Mouse (Mus musculus) stomach, embryonic 15.5 days (tissue): ENCODE measurements at regions not wholly inside any gene's neighbourhood (a gene's known extent, or its start where the extent isn't known, plus 50 kb on each side); places are given as distances from the start of the nearest gene placed in this dataset.

Source experiments
- ATAC-seq: fragments of 200-750 bp; cut with Nextera tagmentation; 2 replicates; pipeline ENCODE4 v1.8.0; 2017; ENCODE audit warnings: low read depth, moderate number of reproducible peaks, moderate TSS enrichment; ENCODE audit not compliant: insufficient read depth, low FRiP score
- H3K27ac ChIP-seq: fragments of 300-500 bp; sonication (generic); 2 replicates; pipeline ENCODE4 v1.5.1; 2015; ENCODE audit warnings: mild to moderate bottlenecking, inconsistent platforms
- H3K27me3 ChIP-seq: fragments of 300-500 bp; sonication (generic); replicated peaks from 2 replicates; pipeline ENCODE4 v1.6.1; 2015; ENCODE audit warnings: inconsistent platforms
- H3K36me3 ChIP-seq: fragments of 300-500 bp; sonication (generic); 2 replicates; pipeline ENCODE4 v1.6.1; 2015; ENCODE audit warnings: inconsistent platforms
- H3K4me1 ChIP-seq: fragments of 300-500 bp; sonication (generic); 2 replicates; pipeline ENCODE4 v1.6.1; 2015; ENCODE audit warnings: inconsistent platforms
- H3K4me2 ChIP-seq: fragments of 300-500 bp; sonication (generic); 2 replicates; pipeline ENCODE4 v1.6.1; 2015; ENCODE audit warnings: mild to moderate bottlenecking, inconsistent platforms
- H3K4me3 ChIP-seq: fragments of 300-500 bp; sonication (generic); replicated peaks from 2 replicates; pipeline ENCODE4 v1.5.1; 2015; ENCODE audit warnings: inconsistent platforms
- H3K9ac ChIP-seq: fragments of 300-500 bp; sonication (generic); 2 replicates; pipeline ENCODE4 v1.6.1; 2015; ENCODE audit warnings: inconsistent platforms
- H3K9me3 ChIP-seq: fragments of 300-500 bp; sonication (generic); 2 replicates; pipeline ENCODE4 v1.6.1; 2016; ENCODE audit warnings: inconsistent platforms
- WGBS: fragments of 180-500 bp; shearing (Covaris S2); methylation state at CpG from one replicate; pipeline ENCODE4 v1.1.7; 2015; 5-methylcytosine and 5-hydroxymethylcytosine counted together

DNA sequence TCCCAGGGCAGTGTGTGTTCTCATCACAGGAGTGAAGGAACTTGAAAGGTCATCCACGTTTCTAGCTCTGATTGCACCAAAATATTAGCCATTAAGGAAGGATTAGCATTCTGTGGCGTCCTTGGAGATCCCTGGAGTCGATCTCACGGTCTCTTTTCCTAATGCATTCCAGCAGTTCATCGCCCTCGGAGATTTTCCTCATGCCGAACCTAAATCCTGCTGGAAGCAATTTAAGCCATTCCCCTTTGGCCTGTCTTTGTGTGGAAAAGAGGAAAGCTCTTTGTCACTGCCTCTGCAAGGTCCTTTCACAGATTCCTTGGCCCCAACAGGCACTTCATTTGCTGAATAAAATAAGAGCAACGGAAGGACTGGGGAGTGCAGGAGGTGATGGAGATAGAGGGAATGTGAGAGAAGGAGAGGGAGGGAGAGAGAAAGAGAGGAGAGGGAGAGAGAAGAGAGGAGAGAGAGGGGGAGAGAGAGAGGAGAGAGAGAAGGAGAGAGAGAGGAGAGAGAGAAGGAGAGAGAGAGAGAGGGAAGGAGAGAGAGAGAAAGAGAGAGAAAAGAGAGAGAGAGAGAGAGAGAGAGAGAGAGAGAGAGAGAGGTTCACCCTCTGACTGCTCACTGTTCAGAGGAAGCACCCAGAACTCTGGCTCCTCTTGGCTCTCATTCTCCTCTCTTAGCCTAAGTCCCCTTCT is 177.2 kb upstream of the Zfp462 start:
- no peak overlapping the region for H3K27ac ChIP-seq
- no peak overlapping the region for H3K4me2 ChIP-seq
- WGBS = 58% methylated on average over 8 of the region's 8 CpGs
- no peaks in the 10 kb centered on the region for H3K9me3 ChIP-seq
- ATAC-seq = no peak
- H3K4me1 ChIP-seq = no peaks in the 10 kb centered on the region
- H3K27me3 ChIP-seq = no peaks in the 10 kb centered on the region
- H3K9ac ChIP-seq = no peak overlapping the region
- no peak overlapping the region for H3K4me3 ChIP-seq
- H3K36me3 ChIP-seq = no peaks in the 10 kb centered on the region

DNA sequence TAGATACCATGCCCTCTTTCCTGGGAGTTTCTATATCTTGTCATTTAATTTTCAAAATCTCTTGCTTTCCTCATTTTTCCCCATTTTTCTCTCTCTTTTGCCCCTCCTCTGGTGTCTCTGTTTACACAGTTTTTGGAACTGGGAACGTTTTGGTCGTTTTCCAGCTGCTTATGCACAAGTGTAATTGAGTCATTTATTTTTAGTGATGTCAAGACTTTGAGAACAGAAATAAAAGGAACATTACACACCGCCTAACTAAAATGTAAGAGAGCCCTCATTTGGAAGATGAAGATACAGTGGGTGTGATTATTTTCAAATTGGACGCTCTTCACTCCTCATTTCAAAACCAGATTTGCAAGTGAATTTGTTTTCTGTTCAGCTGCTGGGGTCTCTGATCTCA is 176.0 kb upstream of the Zfp462 start:
- Histone ChIP-seq H3K4me2 (no peak overlapping the region), H3K4me1 (no peaks in the 10 kb centered on the region), H3K27me3 (no peaks in the 10 kb centered on the region), H3K36me3 (no peaks in the 10 kb centered on the region), H3K27ac (no peak overlapping the region), H3K9me3 (no peaks in the 10 kb centered on the region), H3K4me3 (no peak overlapping the region), H3K9ac (no peak overlapping the region)
- no peak for ATAC-seq
- 61% methylated on average over 4 of the region's 4 CpGs for WGBS

DNA sequence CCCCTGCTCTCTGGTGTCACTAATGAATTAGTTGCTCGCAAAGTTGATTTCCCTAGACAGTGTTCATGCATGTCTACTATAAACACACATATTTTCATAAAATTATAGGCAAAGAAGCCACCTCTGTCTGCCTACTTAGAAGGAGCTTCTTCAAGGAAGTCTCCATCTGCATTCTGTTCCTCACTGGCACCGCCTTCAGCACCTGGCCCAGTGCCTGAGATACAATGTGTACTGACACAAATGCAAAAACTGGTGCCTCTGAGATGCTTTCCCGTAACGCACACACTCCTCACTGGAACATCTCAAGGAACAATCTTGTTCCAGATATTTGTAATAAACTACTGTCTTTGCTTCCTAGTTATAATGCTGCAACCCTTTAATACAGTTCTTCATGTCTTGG is 170.8 kb upstream of the Zfp462 start:
- Histone ChIP-seq H3K4me2 (no peak overlapping the region), H3K27ac (no peak overlapping the region), H3K27me3 (no peaks in the 10 kb centered on the region), H3K9me3 (no peaks in the 10 kb centered on the region), H3K4me1 (no peaks in the 10 kb centered on the region), H3K36me3 (no peaks in the 10 kb centered on the region), H3K9ac (no peak overlapping the region), H3K4me3 (no peak overlapping the region)
- WGBS = 81% methylated on average over 4 of the region's 4 CpGs
- ATAC-seq = no peak

DNA sequence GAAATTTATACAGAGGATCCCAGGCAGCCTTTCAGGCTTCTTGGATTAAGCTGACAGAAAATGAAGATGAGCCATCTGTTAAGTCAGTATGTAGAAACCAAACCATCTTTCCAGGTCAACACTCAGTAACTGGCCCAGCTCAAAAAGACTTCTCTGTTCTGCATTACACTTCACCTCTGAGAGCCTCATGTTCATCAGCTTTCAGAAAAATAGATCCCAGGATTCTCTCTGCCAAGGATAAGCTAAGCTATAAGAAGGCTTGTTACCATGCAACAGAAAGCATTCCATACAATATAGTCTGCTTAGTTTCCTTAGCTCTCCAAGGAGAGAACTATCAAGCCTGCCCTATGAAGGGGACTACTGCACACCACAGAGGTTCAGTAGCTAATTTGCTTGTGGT is 170.1 kb upstream of the Zfp462 start:
- Histone ChIP-seq H3K9me3 (no peaks in the 10 kb centered on the region), H3K36me3 (no peaks in the 10 kb centered on the region), H3K4me1 (no peaks in the 10 kb centered on the region), H3K4me2 (no peak overlapping the region), H3K9ac (no peak overlapping the region), H3K27ac (no peak overlapping the region), H3K27me3 (no peaks in the 10 kb centered on the region), H3K4me3 (no peak overlapping the region)
- no peak for ATAC-seq

DNA sequence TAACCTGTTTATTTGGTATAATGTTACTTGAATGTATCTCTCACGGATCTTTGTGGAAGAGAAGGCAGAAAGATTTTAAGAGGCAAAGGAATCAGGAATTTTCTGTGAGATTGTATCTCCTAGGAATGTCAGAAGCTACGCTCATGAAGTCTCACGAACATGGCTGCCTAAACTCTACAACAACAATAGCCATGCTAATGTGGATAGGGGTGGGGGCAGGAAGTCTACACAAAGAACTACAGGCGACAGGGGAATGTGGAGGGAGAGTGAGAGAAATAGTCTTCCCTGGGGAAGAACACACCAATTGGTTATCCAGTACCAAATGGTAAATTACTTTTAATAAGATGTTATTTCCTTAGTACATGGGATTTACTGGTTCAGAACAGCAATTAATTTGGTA is 164.3 kb upstream of the Zfp462 start:
- Histone ChIP-seq H3K27ac (no peak overlapping the region), H3K36me3 (no peaks in the 10 kb centered on the region), H3K9ac (no peak overlapping the region), H3K4me1 (no peaks in the 10 kb centered on the region), H3K9me3 (no peaks in the 10 kb centered on the region), H3K4me2 (no peak overlapping the region), H3K27me3 (no peaks in the 10 kb centered on the region), H3K4me3 (no peak overlapping the region)
- no peak for ATAC-seq
- WGBS = 67% methylated on average over 4 of the region's 4 CpGs

DNA sequence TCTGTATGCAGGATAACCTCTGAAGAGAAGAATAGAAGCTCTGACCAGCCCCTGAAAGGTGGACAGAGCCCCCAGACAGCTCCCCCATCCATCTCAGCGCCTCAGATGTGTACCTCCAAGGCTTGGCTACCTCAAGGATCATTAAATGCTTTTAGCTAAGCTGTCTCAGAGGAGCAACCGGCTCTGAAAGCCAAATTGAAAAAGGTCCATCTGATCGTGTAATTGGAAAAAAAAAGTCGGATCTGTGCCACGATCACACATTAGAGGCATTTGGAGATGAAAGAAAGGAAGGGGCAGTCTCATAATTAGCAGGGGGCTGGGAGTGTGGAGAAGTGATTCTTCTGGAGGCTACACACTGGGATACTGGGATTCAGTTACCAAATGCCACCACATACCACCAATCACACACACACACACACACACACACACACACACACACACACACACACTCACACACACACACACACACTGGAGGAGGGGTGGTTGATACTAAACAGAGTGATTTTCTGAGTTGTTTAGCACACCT is 153.6 kb upstream of the Zfp462 start:
- H3K27ac ChIP-seq = no peak overlapping the region
- WGBS = 77% methylated on average over 5 of the region's 5 CpGs
- ATAC-seq = no peak

DNA sequence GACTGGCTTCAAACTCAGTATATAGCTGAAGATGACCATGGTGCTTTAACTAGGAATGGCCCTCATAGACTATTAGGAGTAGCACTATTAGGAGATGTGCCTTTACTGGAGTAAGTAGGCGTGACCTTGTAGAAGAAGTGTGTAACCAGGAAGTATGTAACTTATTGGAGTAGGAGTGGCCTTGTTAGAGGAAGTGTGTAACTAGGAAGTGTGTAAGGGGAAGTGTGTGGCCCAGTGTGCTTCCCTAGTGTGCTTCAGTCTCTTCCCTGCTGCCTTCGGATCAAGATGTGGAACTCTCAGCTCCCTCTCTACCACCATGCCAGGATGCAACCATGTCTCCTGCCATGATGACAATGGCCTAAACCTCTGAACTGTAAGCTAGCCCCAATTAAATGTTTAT is 151.0 kb upstream of the Zfp462 start:
- H3K4me2 ChIP-seq = no peak overlapping the region
- no peak overlapping the region for H3K9ac ChIP-seq
- H3K27me3 ChIP-seq = no peaks in the 10 kb centered on the region
- H3K9me3 ChIP-seq = no peaks in the 10 kb centered on the region
- ATAC-seq = no peak
- no peaks in the 10 kb centered on the region for H3K36me3 ChIP-seq
- no peaks in the 10 kb centered on the region for H3K4me1 ChIP-seq
- WGBS = 91% methylated on average over 2 of the region's 2 CpGs
- no peak overlapping the region for H3K4me3 ChIP-seq
- no peak overlapping the region for H3K27ac ChIP-seq

More for the DNA sequence above, 153.6 kb upstream of the Zfp462 start:
- H3K4me1 ChIP-seq = no peaks in the 10 kb centered on the region
- no peak overlapping the region for H3K4me2 ChIP-seq
- H3K27me3 ChIP-seq = no peaks in the 10 kb centered on the region
- H3K36me3 ChIP-seq = no peaks in the 10 kb centered on the region
- H3K9me3 ChIP-seq = no peaks in the 10 kb centered on the region
- no peak overlapping the region for H3K4me3 ChIP-seq
- no peak overlapping the region for H3K9ac ChIP-seq

DNA sequence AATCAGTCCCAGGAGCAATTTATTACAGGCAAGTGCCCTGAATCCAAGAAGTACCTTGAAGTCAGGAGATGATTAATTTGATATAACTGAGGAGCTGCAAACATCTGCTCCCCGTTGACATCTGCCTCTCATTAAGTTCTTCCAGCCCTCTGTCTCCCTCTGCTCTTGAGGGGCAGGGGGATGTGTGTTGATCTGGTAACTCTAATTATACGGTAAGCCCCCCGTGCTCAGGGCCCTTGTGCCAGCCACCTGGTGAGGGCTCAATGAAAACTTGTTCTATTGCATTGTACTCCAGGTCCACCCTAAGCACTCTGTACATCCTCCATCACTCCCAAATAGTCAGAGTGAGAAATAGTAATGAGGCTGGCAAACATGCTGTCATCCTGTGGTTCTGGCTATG is 149.6 kb upstream of the Zfp462 start:
- no peaks in the 10 kb centered on the region for H3K27me3 ChIP-seq
- H3K27ac ChIP-seq = no peak overlapping the region
- H3K4me2 ChIP-seq = no peak overlapping the region
- H3K4me1 ChIP-seq = no peaks in the 10 kb centered on the region
- 39% methylated on average over 3 of the region's 3 CpGs for WGBS
- ATAC-seq = no peak
- H3K9ac ChIP-seq = no peak overlapping the region
- no peaks in the 10 kb centered on the region for H3K9me3 ChIP-seq
- H3K4me3 ChIP-seq = no peak overlapping the region
- H3K36me3 ChIP-seq = no peaks in the 10 kb centered on the region

DNA sequence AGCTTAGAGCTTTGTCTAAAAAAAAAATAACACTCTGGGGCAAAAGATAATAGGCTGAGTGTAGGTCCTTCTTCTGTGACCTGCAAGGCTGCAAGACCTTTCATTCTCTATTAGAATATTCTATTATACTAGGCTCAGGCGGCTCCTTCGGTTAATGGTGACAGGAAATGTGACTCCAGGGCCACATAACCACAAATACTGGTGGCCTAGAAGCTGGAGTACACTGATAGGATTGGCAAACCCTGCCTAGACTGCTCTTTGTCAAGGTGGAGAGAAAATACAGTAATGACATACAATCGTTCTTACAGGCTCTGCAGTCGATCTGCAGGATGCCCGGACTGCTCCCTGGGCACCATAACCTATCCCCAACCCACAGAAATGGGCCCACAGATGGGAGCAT is 146.3 kb upstream of the Zfp462 start:
- no peak for ATAC-seq
- H3K9ac ChIP-seq = no peak overlapping the region
- no peak overlapping the region for H3K4me3 ChIP-seq
- no peak overlapping the region for H3K4me2 ChIP-seq
- H3K36me3 ChIP-seq = no peaks in the 10 kb centered on the region
- H3K4me1 ChIP-seq = no peaks in the 10 kb centered on the region
- H3K9me3 ChIP-seq = no peaks in the 10 kb centered on the region
- no peaks in the 10 kb centered on the region for H3K27me3 ChIP-seq
- WGBS = 79% methylated on average over 5 of the region's 5 CpGs
- H3K27ac ChIP-seq = no peak overlapping the region

DNA sequence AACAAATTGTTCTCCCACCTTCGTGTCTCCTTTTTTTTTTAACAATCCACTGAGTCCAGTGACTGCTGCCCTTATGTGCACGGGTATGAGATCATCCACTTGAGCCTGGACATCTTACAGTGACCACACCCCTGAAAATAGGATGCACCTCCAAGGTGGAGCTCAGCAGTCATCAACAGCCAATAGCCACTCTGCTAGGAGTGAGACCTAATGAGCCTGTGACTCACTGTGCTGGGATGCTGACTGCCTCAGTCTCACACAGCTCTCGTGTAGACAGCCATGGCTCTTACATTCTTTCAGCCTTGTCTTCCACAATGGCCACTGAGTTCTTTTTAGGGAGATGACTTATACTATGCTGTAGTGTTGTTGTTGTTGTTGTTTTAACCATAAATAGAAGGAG is 133.7 kb upstream of the Zfp462 start:
- ATAC-seq = no peak
- Histone ChIP-seq H3K36me3 (no peaks in the 10 kb centered on the region), H3K4me1 (0 out of 2 replicates have a peak, but pooled peaks cover 2% of the 10 kb centered on the region), H3K9ac (no peak overlapping the region), H3K4me3 (no peak overlapping the region), H3K27ac (no peak overlapping the region), H3K4me2 (no peak overlapping the region), H3K27me3 (no peaks in the 10 kb centered on the region), H3K9me3 (no peaks in the 10 kb centered on the region)
- WGBS = 71% methylated on average over 3 of the region's 3 CpGs

DNA sequence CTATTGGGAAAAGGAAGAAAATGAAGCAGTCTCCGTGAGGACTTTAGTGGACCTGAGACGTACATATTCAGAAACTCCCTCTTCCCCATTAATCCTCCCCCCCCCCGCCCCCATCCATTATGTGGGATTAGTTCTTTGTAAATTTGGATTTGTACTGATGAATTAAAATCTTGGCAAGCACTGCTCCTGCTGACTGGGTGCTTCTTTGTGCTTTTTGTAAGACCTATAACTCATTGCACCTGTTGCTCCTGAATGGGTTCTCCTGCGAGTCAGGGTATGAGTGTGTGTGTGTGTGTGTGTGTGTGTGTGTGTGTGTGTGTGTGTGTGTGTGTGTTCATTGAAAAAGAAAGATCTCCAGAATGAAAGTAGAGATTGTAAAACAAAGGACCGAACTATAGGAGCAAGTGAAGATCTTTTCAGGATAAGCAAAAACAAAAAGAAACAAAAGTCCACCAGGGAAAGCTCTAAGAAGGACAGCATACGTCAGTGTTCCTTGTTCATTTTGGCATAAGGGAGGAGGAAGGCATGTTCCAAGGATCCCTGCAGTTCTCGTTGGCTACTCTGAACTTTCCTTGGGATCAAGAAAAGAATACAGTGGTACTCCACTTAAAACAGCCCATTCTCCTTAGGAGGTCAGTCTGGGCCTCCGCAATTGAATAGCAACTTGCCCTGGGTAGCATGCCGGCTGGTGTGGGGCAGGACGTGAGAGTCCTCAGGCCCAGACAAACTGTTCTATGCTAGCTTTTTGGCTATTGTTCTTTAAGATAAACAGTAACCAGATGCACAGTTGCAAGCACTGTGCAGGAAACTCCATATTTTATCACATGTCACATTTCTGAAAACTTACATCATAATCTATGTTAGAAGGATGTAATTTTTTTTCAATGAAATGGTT is 131.9 kb upstream of the Zfp462 start:
- 51% methylated on average over 10 of the region's 10 CpGs for WGBS
- Histone ChIP-seq H3K4me3 (no peak overlapping the region), H3K9ac (no peak overlapping the region), H3K9me3 (no peaks in the 10 kb centered on the region), H3K36me3 (no peaks in the 10 kb centered on the region), H3K27ac (no peak overlapping the region), H3K4me1 (0 out of 2 replicates have a peak, but pooled peaks cover 2% of the 10 kb centered on the region), H3K27me3 (no peaks in the 10 kb centered on the region), H3K4me2 (no peak overlapping the region)
- ATAC-seq = no peak

DNA sequence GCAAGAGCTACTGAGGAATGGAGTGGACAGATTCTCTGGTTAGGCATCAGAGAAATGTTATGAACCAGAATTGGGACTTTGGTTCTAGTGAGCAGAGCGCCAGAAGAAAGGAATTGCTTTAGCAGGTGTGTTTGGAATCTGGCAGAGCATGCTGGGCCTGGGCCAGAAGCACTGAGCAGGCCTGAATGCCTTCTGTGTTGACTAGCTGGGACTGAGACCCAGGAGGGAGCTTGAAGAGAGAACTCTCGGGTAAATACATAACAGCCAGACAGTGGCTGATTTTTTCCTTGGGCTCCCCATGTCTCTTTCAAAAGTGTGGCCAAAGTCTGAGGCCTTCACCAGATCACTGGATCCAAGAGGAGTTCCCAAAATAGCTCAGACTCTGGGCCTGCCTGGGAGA is 107.5 kb upstream of the Zfp462 start:
- H3K9me3 ChIP-seq = no peaks in the 10 kb centered on the region
- no peaks in the 10 kb centered on the region for H3K27me3 ChIP-seq
- no peak overlapping the region for H3K27ac ChIP-seq
- H3K4me3 ChIP-seq = no peak overlapping the region
- 56% methylated on average over 2 of the region's 2 CpGs for WGBS
- H3K36me3 ChIP-seq = no peaks in the 10 kb centered on the region
- no peaks in the 10 kb centered on the region for H3K4me1 ChIP-seq
- no peak overlapping the region for H3K4me2 ChIP-seq
- ATAC-seq = no peak
- H3K9ac ChIP-seq = no peak overlapping the region
